Mouse (Mus musculus) brain, embryonic 18.5 days (tissue): ENCODE measurements around the gene Hist1h2ag.

Experiments
- DNase-seq: peaks from one replicate; pipeline ENCODE4 v3.0.0-alpha.2; 2012; ENCODE audit warnings: low read depth, low spot score

The Hist1h2ag gene

GRCm38 (mm10) chr13:22008707-22009106, 34.0 kb downstream of the Hist1h2ag start:
- DNase-seq = no peak

- no peak for DNase-seq
Observed at GRCm38 (mm10) chr13:22007872-22008271, 34.9 kb downstream of the Hist1h2ag start.

GRCm38 (mm10) chr13:22007121-22007510, 35.6 kb downstream of the Hist1h2ag start:
- no peak for DNase-seq

GRCm38 (mm10) chr13:22006334-22007120, 36.2 kb downstream of the Hist1h2ag start:
- no peak for DNase-seq

- no peak for DNase-seq
Observed at GRCm38 (mm10) chr13:22005605-22006333, 37.0 kb downstream of the Hist1h2ag start.

- no peak for DNase-seq
Observed at GRCm38 (mm10) chr13:22001823-22002222, 40.9 kb downstream of the Hist1h2ag start.

GRCm38 (mm10) chr13:22001346-22001745, 41.4 kb downstream of the Hist1h2ag start:
- no peak for DNase-seq

- no peak for DNase-seq
Observed at GRCm38 (mm10) chr13:21999147-21999546, 43.6 kb downstream of the Hist1h2ag start.

GRCm38 (mm10) chr13:21998412-21998811, 44.3 kb downstream of the Hist1h2ag start:
- DNase-seq = no peak

GRCm38 (mm10) chr13:21997821-21998220, 44.9 kb downstream of the Hist1h2ag start:
- DNase-seq = no peak

GRCm38 (mm10) chr13:21997201-21997820, 45.4 kb downstream of the Hist1h2ag start:
- DNase-seq = no peak

GRCm38 (mm10) chr13:21996840-21997185, 45.9 kb downstream of the Hist1h2ag start:
- no peak for DNase-seq

- DNase-seq = no peak
Observed at GRCm38 (mm10) chr13:21996101-21996839, 46.5 kb downstream of the Hist1h2ag start.

- DNase-seq = no peak
Observed at GRCm38 (mm10) chr13:21995331-21995914, 47.3 kb downstream of the Hist1h2ag start.

- no peak for DNase-seq
Observed at GRCm38 (mm10) chr13:21994896-21995295, 47.8 kb downstream of the Hist1h2ag start.

- no peak for DNase-seq
Observed at GRCm38 (mm10) chr13:21993957-21994738, 48.6 kb downstream of the Hist1h2ag start.

- no peak for DNase-seq
Observed at GRCm38 (mm10) chr13:21992550-21992949, 50.2 kb downstream of the Hist1h2ag start.
